Mouse (Mus musculus): ENCODE measurements around the gene Prune2. TPM values are rescaled to one million over a fixed set of nuclear protein-coding genes. Genes with fewer than 3 reads are reported as not detected.

Prune2 gene
- polyA plus RNA-seq, 1 experiment from 2014 or later = 11.5 TPM

DNA sequence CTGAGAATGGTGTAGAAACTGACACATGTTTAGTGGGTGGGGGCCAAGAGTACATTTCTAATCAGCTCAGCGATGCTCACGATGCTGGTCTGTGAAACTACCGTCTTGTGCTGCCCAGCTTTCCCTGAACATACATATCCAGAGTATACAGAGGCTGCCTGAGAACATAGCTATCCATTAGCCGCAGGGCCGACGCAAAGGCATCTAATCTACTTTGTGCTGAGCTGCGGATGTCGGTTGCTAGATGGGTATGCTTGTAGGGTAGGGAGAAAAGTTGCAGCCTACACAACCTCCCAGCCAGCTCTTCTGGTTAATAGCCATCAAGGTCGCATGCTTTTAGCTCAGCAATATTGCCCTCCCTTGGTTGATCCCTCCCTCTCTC, 696 bp upstream of the Prune2 start:
- Histone ChIP-seq H3K36me3 (ENCODE audit: control insufficient read depth, insufficient read depth, low read length) (no peaks in the 10 kb centered on the region), H3K27me3 (ENCODE audit: control insufficient read depth, insufficient read depth, low read length) (peaks cover 15% of the 10 kb centered on the region), H3K4me1 (ENCODE audit: control insufficient read depth, insufficient read depth, low read length) (0 out of 2 replicates have a peak, but pooled peaks cover 9% of the 10 kb centered on the region), H3K4me3 (ENCODE audit: low read depth, low read length) (peak overlapping the region; percentile 35; the same call in 1 of the 2 replicates), H3K27ac (ENCODE audit: low read depth, low read length) (no peak overlapping the region), H3K9ac (replicated peaks; ENCODE audit: low read depth, low read length) (no peak overlapping the region), H3K4me2 (ENCODE audit: low read depth, low read length) (peak overlapping the region; percentile 73), H3K9me3 (ENCODE audit: control insufficient read depth, low read length) (no peaks in the 10 kb centered on the region)
- peak; percentile 9; the same call in 1 of the 2 replicates for ATAC-seq (ENCODE audit: low read depth)
- 56% methylated on average over 9 of the region's 9 CpGs for WGBS

DNA sequence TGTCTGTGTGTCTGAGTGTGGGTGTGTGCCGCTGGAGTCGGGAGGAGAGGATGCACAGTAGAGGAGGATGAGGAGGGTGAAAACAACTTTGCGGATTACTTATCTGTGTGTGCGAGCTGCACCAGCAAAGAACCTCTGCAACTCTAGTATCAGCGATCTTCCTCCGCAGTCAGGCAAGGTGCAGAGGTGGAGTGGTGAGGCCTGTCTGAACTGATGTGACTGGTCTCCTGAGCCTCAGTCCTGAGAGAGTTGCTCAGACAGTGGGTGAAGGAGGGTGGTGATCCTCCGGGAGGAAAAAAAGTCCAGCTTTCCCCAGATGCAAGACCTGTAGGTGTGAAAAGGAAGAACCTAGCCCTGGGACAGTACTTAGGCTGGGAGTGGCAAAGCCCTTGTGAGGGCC, 401 bp downstream of the Prune2 start:
- peak overlapping the region; percentile 35 for H3K4me3 ChIP-seq (ENCODE audit: low read depth, low read length)
- peaks cover 15% of the 10 kb centered on the region for H3K27me3 ChIP-seq (ENCODE audit: control insufficient read depth, insufficient read depth, low read length)
- 1% methylated on average over 7 of the region's 7 CpGs for WGBS
- ATAC-seq (ENCODE audit: low read depth) = peak; percentile 9; the same call in 1 of the 2 replicates
- peak overlapping the region; percentile 73 for H3K4me2 ChIP-seq (ENCODE audit: low read depth, low read length)
- no peaks in the 10 kb centered on the region for H3K9me3 ChIP-seq (ENCODE audit: control insufficient read depth, low read length)
- H3K27ac ChIP-seq (ENCODE audit: low read depth, low read length) = no peak overlapping the region
- 0 out of 2 replicates have a peak, but pooled peaks cover 9% of the 10 kb centered on the region for H3K4me1 ChIP-seq (ENCODE audit: control insufficient read depth, insufficient read depth, low read length)
- no peak overlapping the region; the same call in 1 of the 2 replicates for H3K9ac ChIP-seq (replicated peaks; ENCODE audit: low read depth, low read length)
- H3K36me3 ChIP-seq (ENCODE audit: control insufficient read depth, insufficient read depth, low read length) = no peaks in the 10 kb centered on the region

DNA sequence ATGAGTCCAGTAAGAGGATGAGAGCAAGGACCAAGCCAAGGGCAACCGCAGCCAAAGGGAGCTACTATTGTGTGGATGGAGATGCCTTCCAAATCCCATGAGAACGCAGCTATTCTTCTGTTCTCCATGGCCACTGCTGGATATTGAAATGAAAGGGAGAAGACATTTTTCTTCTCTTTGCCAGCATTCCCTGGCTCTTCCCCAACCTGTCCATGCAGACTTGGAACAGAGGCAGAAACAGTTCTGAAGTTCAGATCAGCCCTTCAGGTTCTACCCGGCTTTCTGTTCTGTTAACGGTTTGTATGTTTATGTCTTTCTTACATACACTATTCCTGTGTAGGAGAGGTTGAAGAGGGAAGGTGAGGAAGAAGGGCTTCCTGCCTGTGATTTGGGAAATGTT, 3.1 kb downstream of the Prune2 start:
- H3K4me3 ChIP-seq (ENCODE audit: low read depth, low read length) = no peak overlapping the region
- 94% methylated on average over 4 of the region's 4 CpGs for WGBS
- H3K36me3 ChIP-seq (ENCODE audit: control insufficient read depth, insufficient read depth, low read length) = no peaks in the 10 kb centered on the region
- H3K9ac ChIP-seq (replicated peaks; ENCODE audit: low read depth, low read length) = no peak overlapping the region
- H3K9me3 ChIP-seq (ENCODE audit: control insufficient read depth, low read length) = no peaks in the 10 kb centered on the region
- H3K4me2 ChIP-seq (ENCODE audit: low read depth, low read length) = no peak overlapping the region
- H3K4me1 ChIP-seq (ENCODE audit: control insufficient read depth, insufficient read depth, low read length) = 0 out of 2 replicates have a peak, but pooled peaks cover 9% of the 10 kb centered on the region
- no peak for ATAC-seq (ENCODE audit: low read depth)
- H3K27me3 ChIP-seq (ENCODE audit: control insufficient read depth, insufficient read depth, low read length) = peaks cover 15% of the 10 kb centered on the region
- no peak overlapping the region for H3K27ac ChIP-seq (ENCODE audit: low read depth, low read length)

DNA sequence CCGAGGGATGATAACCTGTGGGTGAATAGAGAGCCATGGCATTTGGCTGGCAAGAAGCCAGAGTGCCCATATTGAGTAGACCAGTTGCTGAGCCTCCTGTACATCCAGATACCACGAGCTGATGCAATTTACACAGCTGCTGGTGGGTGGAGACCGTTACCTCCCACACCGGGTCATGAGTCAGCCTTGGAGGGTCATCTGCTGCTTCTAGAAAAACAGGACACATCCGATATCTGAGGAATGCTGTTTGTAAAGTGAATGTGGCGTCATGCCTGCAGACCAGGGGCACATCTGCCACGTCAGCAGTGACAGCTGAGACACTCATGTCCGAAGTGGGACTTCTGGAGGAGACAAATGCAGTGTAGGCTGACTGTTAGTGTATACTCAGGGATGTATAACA, 3.6 kb downstream of the Prune2 start:
- H3K9ac ChIP-seq (replicated peaks; ENCODE audit: low read depth, low read length) = no peak overlapping the region
- H3K4me3 ChIP-seq (ENCODE audit: low read depth, low read length) = no peak overlapping the region
- WGBS = 75% methylated on average over 8 of the region's 8 CpGs

DNA sequence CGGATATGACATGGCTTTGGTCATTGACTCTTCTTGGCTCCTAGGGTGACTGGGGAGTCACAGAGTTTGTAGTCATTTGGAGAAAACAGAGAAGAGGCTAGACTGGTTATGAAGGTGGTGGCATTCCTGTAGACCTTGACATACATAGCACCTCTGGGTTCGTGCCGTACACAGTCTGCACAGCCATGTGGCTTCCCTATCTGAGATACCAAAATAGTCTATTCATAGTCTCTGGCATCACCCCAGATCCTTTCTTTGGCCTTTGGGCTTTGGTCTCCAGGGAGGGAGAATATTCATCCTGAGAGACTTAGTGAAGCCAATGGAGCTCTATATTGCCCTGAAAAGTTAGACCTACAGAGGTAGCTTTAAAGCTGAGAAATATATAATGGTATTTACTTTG, 5.1 kb downstream of the Prune2 start:
- no peak overlapping the region for H3K4me3 ChIP-seq (ENCODE audit: low read depth, low read length)
- 0 out of 2 replicates have a peak, but pooled peaks cover 6% of the 10 kb centered on the region for H3K4me1 ChIP-seq (ENCODE audit: control insufficient read depth, insufficient read depth, low read length)
- peaks cover 12% of the 10 kb centered on the region for H3K27me3 ChIP-seq (ENCODE audit: control insufficient read depth, insufficient read depth, low read length)
- H3K9me3 ChIP-seq (ENCODE audit: control insufficient read depth, low read length) = no peaks in the 10 kb centered on the region
- no peak overlapping the region for H3K27ac ChIP-seq (ENCODE audit: low read depth, low read length)
- no peak for ATAC-seq (ENCODE audit: low read depth)
- 93% methylated on average over 3 of the region's 3 CpGs for WGBS
- no peak overlapping the region for H3K4me2 ChIP-seq (ENCODE audit: low read depth, low read length)
- H3K36me3 ChIP-seq (ENCODE audit: control insufficient read depth, insufficient read depth, low read length) = no peaks in the 10 kb centered on the region
- no peak overlapping the region for H3K9ac ChIP-seq (replicated peaks; ENCODE audit: low read depth, low read length)

More for the DNA sequence above, 3.6 kb downstream of the Prune2 start:
- Histone ChIP-seq H3K9me3 (ENCODE audit: control insufficient read depth, low read length) (no peaks in the 10 kb centered on the region), H3K27me3 (ENCODE audit: control insufficient read depth, insufficient read depth, low read length) (peaks cover 12% of the 10 kb centered on the region), H3K4me2 (ENCODE audit: low read depth, low read length) (no peak overlapping the region), H3K27ac (ENCODE audit: low read depth, low read length) (no peak overlapping the region), H3K36me3 (ENCODE audit: control insufficient read depth, insufficient read depth, low read length) (no peaks in the 10 kb centered on the region), H3K4me1 (ENCODE audit: control insufficient read depth, insufficient read depth, low read length) (0 out of 2 replicates have a peak, but pooled peaks cover 9% of the 10 kb centered on the region)
- ATAC-seq (ENCODE audit: low read depth) = no peak

DNA sequence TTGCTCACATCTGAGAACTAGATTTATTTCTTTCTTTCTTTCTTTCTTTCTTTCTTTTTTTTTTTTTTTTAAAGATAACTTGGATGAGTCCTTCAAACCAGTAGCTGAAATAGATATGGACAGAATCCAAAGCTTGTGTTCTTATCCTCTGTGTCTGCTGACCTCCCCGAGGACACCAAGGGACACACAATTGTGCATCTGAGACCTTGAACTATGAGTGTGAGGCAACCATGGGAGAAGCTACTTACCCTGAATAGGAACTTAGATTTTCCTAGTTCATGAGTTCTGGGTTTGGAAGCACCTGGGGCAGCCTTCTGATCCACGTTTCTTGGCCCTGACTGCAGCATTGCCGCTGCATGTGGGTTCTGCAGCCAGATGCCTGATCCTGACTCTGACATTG, 7.3 kb downstream of the Prune2 start:
- no peak overlapping the region for H3K4me2 ChIP-seq (ENCODE audit: low read depth, low read length)
- H3K27ac ChIP-seq (ENCODE audit: low read depth, low read length) = no peak overlapping the region
- H3K9ac ChIP-seq (replicated peaks; ENCODE audit: low read depth, low read length) = no peak overlapping the region
- H3K36me3 ChIP-seq (ENCODE audit: control insufficient read depth, insufficient read depth, low read length) = no peaks in the 10 kb centered on the region
- no peaks in the 10 kb centered on the region for H3K9me3 ChIP-seq (ENCODE audit: control insufficient read depth, low read length)
- ATAC-seq (ENCODE audit: low read depth) = no peak
- H3K4me3 ChIP-seq (ENCODE audit: low read depth, low read length) = no peak overlapping the region
- 90% methylated on average over 3 of the region's 3 CpGs for WGBS
- no peaks in the 10 kb centered on the region for H3K4me1 ChIP-seq (ENCODE audit: control insufficient read depth, insufficient read depth, low read length)
- no peaks in the 10 kb centered on the region for H3K27me3 ChIP-seq (ENCODE audit: control insufficient read depth, insufficient read depth, low read length)

DNA sequence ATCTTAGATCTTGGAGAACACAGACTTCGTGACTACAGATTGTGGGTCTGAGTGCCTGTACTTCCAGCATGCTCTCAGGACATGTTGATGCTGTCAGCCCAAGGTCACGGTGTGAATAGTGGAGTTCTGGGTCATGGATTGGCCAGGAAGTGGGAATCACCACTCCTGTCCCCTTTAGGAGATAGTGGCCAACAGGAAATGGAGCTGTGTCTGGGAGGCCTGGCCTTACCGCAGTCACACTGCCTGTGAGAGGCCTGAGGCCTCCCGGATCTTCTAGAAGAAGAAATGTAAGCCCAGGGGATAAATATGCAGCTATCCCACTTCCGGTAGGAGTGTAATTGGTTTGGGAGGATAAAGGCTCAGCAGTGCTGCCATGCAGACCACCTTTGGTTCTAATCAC, 12.8 kb downstream of the Prune2 start:
- ATAC-seq (ENCODE audit: low read depth) = no peak
- H3K27ac ChIP-seq (ENCODE audit: low read depth, low read length) = no peak overlapping the region
- no peaks in the 10 kb centered on the region for H3K36me3 ChIP-seq (ENCODE audit: control insufficient read depth, insufficient read depth, low read length)
- no peak overlapping the region for H3K9ac ChIP-seq (replicated peaks; ENCODE audit: low read depth, low read length)
- H3K9me3 ChIP-seq (ENCODE audit: control insufficient read depth, low read length) = no peaks in the 10 kb centered on the region
- H3K4me2 ChIP-seq (ENCODE audit: low read depth, low read length) = no peak overlapping the region
- H3K4me3 ChIP-seq (ENCODE audit: low read depth, low read length) = no peak overlapping the region
- H3K27me3 ChIP-seq (ENCODE audit: control insufficient read depth, insufficient read depth, low read length) = no peaks in the 10 kb centered on the region
- no peaks in the 10 kb centered on the region for H3K4me1 ChIP-seq (ENCODE audit: control insufficient read depth, insufficient read depth, low read length)
- WGBS = 89% methylated on average over 5 of the region's 5 CpGs

DNA sequence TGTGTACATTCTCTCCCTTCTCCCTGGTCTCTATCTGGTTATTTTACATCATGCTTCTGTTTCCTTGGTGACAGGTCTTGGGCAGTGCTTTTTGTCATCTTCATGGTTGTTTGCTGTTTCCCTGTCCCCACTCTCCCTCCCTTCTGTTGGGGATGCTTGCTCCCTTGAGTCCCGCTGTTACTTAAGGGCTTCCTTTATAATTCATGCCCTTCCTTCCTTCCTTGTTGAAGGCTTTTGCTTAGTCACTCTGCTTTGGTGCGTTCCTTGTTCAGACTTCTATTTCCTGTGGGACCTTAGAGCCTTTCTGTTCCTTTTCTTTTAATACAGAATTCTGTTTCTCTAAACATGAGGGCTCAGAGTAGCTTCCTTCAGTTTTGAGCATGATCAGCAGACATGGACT, 14.7 kb downstream of the Prune2 start:
- H3K4me2 ChIP-seq (ENCODE audit: low read depth, low read length) = no peak overlapping the region
- no peak overlapping the region for H3K4me3 ChIP-seq (ENCODE audit: low read depth, low read length)
- no peaks in the 10 kb centered on the region for H3K27me3 ChIP-seq (ENCODE audit: control insufficient read depth, insufficient read depth, low read length)
- H3K9me3 ChIP-seq (ENCODE audit: control insufficient read depth, low read length) = no peaks in the 10 kb centered on the region
- H3K9ac ChIP-seq (replicated peaks; ENCODE audit: low read depth, low read length) = no peak overlapping the region
- no peak for ATAC-seq (ENCODE audit: low read depth)
- no peaks in the 10 kb centered on the region for H3K36me3 ChIP-seq (ENCODE audit: control insufficient read depth, insufficient read depth, low read length)
- H3K27ac ChIP-seq (ENCODE audit: low read depth, low read length) = no peak overlapping the region
- no peaks in the 10 kb centered on the region for H3K4me1 ChIP-seq (ENCODE audit: control insufficient read depth, insufficient read depth, low read length)
- WGBS = 59% methylated on average over 2 of the region's 2 CpGs

DNA sequence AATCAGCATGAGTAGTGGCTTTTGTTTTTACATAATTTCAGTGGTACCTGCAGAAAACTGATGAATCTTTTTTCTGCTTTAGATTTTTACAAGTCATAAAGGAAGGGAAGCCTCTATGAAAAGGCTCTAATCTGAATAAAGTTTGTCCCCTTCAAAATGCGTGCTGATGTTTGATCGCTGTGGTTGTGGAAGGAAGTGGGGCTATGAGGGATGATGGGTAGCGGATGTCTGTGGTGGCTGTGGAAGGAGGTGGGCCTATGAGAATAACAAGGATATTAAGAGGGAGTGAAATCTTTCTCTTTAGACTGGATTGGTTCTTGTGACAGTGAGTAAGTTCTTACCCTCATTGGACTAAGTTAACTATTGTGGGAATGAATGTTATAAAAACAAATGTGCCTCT, 23.0 kb downstream of the Prune2 start:
- H3K36me3 ChIP-seq (ENCODE audit: control insufficient read depth, insufficient read depth, low read length) = no peaks in the 10 kb centered on the region
- no peaks in the 10 kb centered on the region for H3K4me1 ChIP-seq (ENCODE audit: control insufficient read depth, insufficient read depth, low read length)
- WGBS = 92% methylated on average over 3 of the region's 3 CpGs
- H3K9ac ChIP-seq (replicated peaks; ENCODE audit: low read depth, low read length) = no peak overlapping the region
- no peak overlapping the region for H3K4me2 ChIP-seq (ENCODE audit: low read depth, low read length)
- no peaks in the 10 kb centered on the region for H3K9me3 ChIP-seq (ENCODE audit: control insufficient read depth, low read length)
- no peak for ATAC-seq (ENCODE audit: low read depth)
- no peaks in the 10 kb centered on the region for H3K27me3 ChIP-seq (ENCODE audit: control insufficient read depth, insufficient read depth, low read length)
- no peak overlapping the region for H3K4me3 ChIP-seq (ENCODE audit: low read depth, low read length)
- H3K27ac ChIP-seq (ENCODE audit: low read depth, low read length) = no peak overlapping the region

Data from neural tube, embryonic 14.5 days (tissue).